Mouse (Mus musculus): ENCODE measurements at regions not wholly inside any gene's neighbourhood (a gene's known extent, or its start where the extent isn't known, plus 50 kb on each side); places are given as distances from the start of the nearest gene placed in this dataset.

DNA sequence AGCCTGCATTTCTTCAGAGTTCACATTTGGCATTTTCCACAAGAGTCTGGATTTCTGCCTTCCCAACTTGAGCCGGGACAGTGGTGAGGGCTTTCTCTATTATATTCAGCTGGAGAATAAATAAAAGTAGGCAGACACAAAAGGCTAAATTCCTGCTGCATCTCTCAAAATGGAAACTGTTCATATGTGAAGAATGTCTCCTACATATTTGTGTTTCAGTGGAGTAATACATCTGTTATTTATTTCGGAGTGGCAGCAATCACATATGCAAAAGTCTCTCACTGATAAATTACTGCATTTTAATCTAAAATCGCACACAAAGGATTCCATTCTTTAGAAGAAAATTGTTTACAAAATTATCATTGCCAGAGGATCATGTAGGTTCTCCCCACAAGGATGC, 230.9 kb upstream of the Tank start:
- no peak for DNase-seq

DNA sequence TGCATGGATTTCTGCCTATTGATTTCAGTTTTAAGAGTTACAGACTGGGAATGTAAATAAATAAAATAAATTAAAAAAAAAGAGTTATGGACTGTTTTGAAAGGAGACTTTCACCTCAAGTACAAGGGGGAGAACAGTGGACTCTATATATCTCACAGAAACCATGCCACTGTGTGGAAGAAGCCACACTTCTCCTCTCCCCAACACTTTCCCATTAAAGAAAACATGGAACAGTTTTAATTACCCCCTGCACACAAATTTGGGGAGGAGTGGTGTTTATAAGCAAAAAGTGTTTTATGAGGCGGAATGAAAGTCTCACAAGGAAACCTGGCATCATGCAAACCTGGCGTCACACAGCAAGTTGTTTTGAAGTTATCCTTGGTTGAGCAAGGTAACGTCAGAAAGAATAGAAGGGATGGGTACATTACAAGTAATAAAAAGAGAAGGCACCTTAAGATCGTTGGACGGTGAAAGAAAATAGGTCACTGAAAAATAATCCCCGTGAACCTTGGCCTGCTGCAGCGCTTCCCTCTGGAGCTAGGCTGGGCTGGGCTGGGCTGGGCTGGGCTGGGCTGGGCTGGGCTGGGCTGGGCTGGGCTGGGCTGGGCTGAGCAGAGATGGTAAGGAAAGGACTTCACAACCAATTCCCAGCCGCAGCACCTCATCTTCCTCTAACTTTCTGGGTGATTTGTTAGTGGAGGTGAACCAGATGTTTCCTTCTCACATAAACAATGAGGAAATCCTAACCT, 232.2 kb upstream of the Tank start:
- DNase-seq = no peak

DNA sequence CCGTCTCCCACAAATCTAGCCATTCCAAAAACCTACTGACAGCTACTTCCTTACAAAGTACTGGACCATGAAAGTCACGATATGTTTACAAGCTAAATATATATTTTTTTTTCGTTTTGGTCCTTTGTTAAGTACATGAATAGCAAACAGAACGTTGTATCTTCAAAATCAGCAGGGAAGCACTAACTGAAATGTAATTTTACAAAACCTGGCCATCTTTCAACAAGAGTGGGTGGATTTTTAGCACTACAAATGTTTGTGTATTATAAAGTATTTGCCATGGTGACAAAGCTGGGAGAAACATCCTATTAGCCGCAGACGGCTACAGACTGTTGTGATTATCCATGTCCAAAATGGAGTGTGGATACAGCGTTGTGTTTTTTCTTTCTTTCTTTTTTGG, 233.1 kb upstream of the Tank start:
- DNase-seq = no peak

DNA sequence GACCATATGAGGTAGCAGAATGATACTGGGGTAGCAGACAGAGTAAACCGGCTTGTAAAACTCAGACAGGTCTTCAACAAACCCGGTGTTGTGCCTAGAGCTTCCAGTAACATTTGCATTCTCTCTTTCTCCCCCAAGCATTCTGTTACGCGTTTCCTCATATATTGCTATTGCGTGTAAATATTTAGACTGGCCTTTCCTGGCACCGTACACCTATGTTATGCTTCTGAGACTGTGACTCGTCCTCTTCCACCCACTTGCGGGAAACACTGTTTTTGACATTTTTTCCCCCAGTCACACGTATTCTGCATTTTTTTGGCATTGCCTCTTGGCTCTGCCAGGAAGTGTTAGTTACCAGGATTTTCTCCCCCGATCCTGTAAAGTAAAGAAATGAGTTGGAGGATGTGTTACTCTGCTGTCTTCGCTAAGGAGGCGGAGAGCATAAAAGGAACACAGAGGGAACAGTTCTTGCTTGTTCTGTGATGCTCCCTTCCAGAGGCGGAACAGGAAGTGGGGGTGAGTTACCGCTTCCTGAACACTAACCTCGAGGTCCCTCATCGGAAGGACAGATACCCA, 233.7 kb upstream of the Tank start:
- no peak for DNase-seq

DNA sequence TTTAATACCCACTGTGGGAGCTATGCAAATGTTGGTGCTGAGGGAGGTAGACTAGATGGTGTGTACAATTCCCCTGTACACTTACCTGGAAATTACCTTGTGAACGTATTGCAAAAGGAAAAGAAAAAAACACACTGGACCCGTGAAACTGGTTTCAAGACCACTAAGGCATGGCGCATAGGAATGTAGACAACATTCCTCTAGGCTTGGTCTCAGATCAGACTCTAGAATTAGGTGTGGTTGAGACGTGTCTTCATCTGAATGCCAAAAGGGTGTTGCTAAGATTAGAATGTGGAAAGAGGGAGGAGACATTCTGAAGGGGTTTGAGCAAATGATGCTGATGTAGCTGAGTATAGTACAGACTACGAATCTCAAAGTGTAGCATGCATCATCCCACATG, 237.1 kb upstream of the Tank start:
- DNase-seq = no peak

DNA sequence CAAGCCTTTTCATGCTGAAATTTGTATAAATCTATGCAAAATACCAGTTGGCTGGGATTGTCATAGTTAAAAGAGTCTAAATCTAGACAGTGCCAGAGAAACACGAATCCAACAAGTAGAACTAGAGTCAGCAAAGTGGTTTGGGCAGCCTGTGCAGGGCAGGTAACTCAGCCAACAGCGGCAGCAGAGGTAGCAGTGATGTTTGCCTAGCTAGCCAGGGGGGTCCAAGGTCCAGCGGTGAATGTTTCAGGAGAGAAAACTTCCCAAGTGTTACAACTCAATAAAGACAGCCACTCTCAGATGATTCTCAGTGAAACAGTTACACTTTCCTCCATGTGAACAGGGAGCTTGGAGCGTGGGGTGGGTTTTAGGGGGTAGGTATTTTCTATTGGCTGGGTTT, 259.2 kb upstream of the Tank start:
- DNase-seq = no peak

DNA sequence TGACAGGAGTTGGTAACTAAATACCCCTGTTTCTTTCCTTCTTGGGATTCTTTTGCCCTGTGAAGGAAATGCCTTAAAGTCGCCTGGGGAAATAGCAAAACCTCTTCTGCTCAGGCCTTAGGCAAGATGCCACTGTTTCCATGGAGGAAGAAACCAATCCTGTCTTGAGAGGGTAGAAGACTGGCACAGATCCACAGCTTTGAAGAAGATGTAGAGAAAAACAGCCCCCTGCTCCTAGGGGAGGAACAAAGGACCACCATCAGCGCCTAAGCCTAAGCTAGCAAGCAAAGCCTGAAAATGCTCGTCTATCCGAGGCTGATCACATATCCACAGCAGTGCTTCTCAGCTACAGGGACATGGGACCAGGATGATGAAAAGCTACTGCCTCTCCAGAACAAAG, 268.0 kb upstream of the Tank start:
- no peak for DNase-seq

DNA sequence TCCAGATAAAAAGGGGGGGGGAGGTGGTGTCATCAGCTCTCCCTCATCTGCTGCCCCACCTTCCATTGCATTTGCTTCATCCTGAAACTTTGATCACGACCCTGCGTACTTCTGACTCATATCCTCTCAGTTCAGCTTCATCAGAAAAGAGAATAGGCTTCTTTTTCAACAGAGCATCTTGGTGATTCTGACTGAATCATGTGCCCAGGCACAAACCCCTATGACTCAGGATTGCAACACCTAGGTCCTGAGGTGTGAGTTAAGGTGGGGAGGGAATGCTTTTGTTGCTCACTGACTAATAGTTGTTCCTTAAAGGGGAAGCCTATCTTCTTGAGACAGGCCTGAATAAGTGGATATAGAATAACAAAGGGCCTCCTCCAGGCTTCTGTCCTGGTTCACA, 269.2 kb upstream of the Tank start:
- DNase-seq = no peak

DNA sequence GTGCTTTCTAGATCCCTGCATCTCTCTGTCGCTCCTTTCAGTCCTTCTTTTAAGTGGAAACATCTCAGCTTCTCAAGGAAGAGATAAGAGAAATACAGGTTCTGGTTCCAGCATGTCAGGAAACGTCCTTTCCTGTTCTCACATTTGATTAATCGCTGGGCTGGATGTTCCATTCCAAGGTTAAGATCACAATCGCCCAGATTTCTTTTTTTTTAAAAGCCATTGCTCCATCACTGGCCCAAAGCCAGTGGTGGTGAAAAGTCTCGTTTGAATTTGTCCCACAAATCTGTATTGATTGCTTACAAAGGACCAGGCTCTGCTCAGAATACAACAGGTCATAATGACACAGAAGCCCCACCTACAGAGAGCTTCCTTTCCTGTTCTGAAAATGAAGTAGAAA, 281.2 kb upstream of the Tank start:
- DNase-seq = no peak

DNA sequence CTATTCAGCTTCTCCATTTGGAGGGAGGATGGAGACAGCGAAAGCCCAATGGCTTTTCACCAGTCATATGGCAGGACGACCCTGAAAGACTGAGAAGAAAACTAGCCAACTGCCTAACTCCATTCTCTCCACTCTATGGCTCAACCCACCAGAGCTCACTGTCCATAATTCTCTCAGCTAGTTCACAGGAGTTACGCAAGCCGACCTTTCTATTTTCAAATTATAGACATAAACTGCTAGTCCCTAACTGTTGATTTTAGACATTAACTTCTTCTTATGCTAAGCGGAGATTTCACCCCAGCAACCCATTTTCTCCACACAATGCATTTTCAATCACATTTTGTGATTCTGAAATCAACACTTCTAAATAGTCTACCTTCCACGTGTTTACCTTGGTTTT, 281.8 kb upstream of the Tank start:
- no peak for DNase-seq

DNA sequence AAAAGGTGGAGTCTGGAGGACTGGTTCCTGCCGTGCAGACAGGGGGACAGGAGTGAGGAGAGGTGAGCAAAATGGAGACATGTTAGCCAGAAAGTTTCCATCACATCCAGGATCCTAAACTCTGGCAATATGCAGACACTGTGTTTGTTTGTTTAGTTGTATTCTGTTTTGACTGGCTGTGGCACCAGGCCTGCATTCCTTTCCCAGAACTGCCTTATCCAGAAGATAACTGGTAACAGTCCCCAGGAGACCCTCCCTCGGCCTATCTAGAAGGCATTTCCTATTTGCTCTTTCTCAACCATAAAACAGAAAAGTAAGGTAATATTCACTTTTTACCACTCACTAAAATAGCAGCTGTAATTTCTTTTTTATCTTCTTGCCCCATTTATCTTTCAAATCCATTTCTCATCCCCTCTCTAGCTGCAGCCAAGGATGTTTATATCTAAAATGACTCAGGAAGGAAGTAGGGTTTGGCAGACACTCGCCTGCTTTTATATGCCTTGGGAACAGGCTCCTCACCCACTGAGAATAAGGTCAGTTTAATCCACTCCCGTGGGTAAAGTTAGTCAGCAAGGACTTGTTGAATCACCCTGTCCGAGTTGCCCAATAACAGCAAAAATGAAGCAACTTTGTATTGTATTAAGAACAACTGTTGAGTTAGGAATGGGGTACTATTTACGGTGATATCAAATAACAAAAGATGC, 283.0 kb upstream of the Tank start:
- no peak for DNase-seq

DNA sequence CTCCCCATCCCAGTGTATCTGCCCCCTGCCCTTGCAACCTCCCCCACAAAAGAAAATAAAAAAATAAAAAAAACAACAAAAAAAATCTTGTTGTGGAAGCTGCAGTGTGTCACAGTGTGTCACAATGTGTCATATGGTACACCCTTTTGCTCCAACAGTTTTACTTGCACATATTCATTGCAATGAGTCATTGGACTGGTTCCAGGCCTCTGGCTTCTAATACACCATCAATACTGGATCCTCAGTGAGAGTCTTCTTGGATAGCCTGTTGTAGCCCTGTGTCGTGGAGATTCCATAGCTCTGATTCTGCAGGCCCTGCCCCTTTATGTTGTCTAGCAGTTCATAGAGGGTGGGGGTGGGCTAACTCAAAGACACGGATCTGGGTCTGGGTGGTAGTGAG, 290.1 kb upstream of the Tank start:
- DNase-seq = no peak

DNA sequence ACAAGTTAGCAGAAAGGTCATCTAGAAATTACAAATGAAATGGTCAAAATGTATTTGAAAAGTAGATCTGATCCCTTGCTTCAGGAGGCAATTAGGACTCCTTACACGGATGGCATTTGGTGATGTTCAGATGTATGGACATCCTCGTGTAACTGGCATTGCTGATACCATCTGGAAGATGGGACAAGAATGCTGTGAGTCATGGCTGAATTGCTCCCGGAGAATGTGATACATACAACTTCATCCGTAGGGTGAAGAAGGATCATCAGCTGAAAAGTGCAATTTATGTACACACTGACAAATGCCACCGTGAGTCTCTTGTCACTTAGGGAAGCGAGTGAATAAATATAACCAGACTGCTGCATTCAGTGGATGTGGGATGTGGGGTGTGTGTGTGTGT, 293.7 kb upstream of the Tank start:
- DNase-seq = no peak

DNA sequence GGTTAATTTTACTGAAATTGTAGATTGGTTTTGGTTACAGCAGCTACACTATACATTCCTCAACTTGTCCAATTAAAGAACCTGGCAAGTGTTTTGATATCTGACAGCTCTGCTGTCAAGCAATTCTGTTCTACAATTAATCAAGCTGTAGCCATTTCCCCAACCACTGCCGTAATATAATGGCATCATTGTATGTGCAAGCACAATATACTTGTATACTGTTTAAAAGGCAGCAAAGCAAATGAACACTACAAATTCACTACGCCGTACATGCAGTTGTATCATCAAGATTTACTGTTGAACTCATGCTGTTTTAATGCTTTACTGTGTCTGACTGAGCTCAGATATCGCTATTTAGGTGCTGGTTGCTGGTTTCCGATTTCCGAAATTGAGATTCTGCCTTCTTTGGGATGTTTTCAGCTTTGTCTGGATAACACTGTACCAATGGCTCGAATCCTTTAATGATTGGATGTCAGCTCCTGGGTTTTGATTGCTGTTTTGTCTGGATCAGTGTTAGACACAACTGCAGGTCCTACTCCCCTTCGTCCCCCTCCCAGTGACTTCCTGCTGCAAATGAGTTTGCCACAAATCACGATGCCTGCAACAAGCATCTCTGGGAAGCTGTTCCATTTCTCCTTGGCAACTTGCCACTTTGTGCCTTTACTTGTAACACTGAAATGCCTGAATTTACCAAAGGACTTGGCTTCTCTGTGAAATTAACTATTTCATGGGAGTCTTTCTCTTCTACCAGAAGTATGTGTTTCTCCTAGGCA, 294.4 kb upstream of the Tank start:
- no peak for DNase-seq

DNA sequence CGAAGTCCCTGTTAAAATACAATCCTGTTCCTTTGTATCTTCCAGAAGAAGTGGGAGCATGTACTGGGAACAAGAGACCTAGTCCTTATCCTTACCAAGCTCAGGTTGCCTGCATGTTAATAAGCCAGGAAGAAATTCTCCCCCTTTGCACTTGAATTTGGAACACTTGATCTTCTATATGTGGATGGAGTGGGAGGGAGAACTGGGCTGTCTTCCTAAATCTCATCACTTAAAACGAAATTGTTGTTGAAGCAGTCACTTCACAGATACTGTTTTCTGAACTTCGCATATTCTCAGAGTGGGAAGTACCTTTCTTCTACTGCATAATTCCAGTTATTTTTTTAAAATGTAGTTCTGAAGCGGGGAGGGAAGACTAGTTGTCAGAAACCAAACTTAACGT, 305.7 kb upstream of the Tank start:
- DNase-seq = no peak

DNA sequence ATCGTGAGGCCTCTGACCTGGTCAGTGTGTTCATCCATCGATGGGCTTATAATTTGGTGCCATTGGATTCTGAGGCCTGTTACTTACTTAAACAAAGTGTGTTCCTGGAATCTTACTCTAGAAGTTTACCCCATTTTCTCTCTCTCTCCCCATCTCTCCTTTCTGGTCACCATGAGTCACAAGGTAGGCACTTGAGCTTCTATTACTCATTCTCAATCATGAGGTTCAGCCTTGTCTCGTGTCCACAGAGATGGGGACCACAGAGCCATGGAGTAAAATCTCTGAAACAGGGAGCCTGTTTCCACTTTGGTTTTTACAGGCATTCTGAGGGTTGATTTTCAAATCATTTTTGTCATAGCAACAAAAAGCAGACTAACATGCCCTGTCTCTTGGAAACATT, 304.7 kb upstream of the Rbms1 start:
- no peak for DNase-seq

DNA sequence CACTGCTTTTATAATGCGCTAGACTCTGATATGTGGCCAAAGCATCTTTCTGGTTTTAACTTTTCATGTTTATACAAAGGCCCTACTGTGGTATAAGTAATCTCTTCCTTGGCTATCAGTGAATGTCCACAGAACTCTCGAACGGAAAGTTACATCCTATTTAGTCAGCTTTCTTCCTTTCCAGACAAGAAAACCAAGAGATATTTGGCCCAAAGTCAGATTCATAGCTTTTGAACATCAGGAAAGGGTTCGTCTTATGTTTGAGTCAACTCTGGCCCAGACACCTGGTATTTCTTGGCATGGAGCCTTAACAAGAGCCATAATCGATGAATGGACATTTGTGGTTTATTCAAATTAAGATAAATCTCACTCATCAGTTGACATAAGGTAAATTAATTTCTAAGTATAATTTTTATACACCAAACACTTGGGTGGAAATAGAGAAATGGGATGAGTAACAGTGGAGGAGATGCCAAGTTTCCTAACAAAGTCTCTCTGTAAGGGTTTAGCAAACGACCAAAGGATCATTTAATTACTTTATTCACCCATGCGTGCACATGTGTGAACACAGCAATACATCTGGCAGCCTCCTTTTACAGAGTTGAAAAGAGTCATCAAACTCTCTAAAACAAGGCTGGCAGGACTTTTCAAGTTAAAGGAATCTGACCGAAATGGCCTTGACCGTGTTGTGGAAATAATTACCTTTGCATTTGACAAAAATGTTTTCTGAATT, 287.2 kb upstream of the Rbms1 start:
- DNase-seq = no peak

DNA sequence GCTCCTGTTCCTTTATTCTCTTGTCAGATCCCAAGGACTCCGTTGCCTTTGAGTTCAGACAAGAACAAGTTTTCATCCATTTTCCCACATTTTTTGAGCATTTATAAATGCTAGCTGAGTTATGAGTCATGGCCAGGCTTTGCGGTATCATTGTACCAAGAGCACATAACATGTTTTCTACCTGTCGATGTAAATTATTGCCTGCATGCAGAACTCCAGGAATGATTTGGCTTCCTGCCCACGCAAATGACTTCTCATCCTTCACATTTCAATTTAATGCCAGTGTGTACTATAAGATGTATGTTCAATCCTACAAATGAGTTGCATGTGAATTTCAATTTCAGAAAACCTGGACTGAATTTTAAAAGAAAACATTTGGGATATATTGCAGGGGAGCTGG, 285.0 kb upstream of the Rbms1 start:
- DNase-seq = no peak

DNA sequence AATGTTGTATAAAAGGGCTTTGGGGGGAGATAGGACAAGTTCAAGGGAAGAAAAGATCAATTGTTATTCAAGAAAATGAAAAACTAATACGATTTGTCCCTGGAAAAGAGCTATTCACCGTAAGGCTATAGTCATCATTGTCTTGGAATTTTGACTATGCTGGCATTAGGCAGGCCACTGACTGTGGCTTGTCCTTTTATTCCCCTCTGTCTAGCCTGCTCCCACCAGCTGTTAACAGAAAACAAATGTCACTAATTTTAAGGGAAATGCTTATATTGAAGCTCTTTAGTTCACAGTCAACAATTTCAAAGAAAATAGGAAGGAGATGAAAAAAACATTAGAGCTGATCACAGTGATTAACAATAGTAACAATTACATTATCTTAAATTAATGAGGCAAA, 284.3 kb upstream of the Rbms1 start:
- no peak for DNase-seq

DNA sequence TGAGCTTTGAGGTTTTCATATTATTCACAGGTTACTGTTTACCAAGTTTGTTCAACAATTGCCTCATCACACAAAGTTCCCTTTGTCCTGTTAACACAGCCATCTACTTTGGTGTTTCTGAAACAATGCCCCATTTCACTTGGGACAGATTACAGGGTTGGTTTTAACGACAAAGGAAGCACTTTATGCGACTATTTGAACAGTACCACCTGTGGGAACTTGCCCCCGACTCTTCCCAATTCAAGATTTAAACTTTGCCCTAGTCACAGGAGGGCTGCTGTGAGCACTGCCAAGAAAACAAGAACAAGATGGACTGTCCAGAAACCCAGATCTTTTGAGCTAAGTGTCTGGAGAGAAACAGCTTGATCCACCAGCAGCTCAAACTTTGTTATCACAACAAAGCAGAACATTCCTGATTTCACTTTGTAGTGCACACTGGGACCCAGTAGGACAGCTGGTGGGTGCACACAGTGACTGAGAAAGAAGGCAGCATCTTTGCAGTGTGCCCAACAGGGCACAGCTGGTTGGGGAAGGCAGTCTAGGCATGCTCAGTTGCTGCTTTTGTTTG, 283.8 kb upstream of the Rbms1 start:
- no peak for DNase-seq

DNA sequence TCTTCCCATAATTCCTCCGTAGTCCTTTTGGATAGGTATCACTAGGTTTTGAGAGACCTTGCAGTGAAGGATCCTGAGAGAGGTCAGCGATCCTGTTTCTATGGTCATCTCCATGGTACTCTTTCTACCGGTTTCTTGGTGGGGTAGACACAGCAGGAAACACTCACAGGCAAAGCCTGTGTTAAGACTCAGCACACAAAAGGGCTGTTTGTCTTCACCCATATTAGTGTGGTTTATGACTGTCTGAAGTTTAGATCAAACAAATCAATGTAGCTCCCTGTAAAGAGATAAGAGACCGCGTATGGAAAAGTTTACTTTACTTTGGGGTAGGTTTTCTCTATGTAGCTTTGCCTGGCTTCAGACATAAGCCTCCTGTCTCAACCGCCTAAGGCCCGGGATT, 282.5 kb upstream of the Rbms1 start:
- no peak for DNase-seq

DNA sequence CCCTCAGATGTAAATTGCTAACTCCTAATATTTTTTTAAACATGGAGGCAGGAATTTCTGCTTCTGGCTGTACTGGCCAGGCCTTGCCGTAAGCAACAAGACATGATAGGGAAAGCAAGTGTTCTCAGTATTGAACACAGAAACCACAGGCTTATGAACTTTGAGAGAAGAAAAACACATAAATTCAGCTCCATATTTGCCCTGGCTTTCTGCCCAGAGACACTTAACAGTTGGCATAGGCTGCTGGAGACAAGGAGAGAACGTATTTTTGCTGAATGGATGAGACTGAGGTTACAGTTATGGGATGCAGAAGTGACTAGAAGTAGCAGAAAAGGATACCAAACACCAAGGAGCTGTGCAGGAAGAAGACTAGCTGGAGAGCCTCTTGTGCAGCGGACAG, 258.7 kb upstream of the Rbms1 start:
- DNase-seq = no peak

DNA sequence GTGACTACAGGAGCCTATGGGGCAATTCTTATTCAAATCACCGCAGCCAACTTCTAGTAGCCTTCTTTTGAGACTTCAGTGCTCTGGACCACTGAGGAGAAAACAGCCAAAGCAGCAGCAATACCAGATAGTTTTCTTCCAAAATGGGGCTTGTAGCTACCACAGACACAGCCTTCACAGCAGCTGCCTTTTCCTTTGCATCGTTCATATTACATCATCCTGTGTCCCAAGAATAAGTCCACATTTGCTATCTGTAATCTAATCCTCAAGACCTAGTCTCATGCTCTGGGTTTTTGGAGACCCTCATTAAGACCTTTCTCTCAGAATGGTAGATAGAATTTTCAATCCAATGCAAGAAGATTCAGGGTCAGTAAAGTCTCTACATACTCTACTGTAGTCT, 258.2 kb upstream of the Rbms1 start:
- no peak for DNase-seq

All from thymus, postnatal 4 days (tissue).